Mouse (Mus musculus) liver, postnatal 0 days (tissue): ENCODE results near the gene Kdm1b. TPM values are rescaled to one million over a fixed set of nuclear protein-coding genes. Genes with fewer than 3 reads are reported as not detected.

Experiments used
- ATAC-seq: fragments of 200-750 bp; cut with Nextera tagmentation; 2 replicates; pipeline ENCODE4 v1.8.0; 2017; ENCODE audit warnings: mild to moderate bottlenecking, moderate library complexity
- DNase-seq: peaks from one replicate; pipeline ENCODE4 v3.0.0-alpha.2; 2016
- H3K27ac ChIP-seq: fragments of 300-500 bp; sonication (generic); 2 replicates; pipeline ENCODE4 v1.5.1; 2014; ENCODE audit warnings: antibody characterized with exemption, moderate library complexity, mild to moderate bottlenecking, low read depth
- H3K27me3 ChIP-seq: fragments of 300-500 bp; sonication (generic); 2 replicates; pipeline ENCODE4 v1.6.1; 2014; ENCODE audit warnings: low read length, control low read depth, mixed read lengths; ENCODE audit not compliant: insufficient read depth
- H3K36me3 ChIP-seq: fragments of 300-500 bp; sonication (generic); replicated peaks from 2 replicates; pipeline ENCODE4 v1.6.1; 2014; ENCODE audit warnings: mild to moderate bottlenecking, control low read depth, low read length, moderate library complexity, mixed read lengths; ENCODE audit not compliant: insufficient read depth
- H3K4me1 ChIP-seq: fragments of 300-500 bp; sonication (generic); 2 replicates; pipeline ENCODE4 v1.6.1; 2014; ENCODE audit warnings: antibody characterized with exemption, mild to moderate bottlenecking, control low read depth; ENCODE audit not compliant: insufficient read depth
- H3K4me2 ChIP-seq: fragments of 300-500 bp; sonication (generic); 2 replicates; pipeline ENCODE4 v1.6.1; 2014; ENCODE audit warnings: low read depth, mild to moderate bottlenecking, low read length, moderate library complexity, mixed read lengths
- H3K4me3 ChIP-seq: fragments of 300-500 bp; sonication (generic); 2 replicates; pipeline ENCODE4 v1.5.1; 2014; ENCODE audit warnings: low read depth, low read length
- H3K9ac ChIP-seq: fragments of 300-500 bp; sonication (generic); replicated peaks from 2 replicates; pipeline ENCODE4 v1.6.1; 2014; ENCODE audit warnings: mild to moderate bottlenecking, moderate library complexity
- H3K9me3 ChIP-seq: fragments of 300-500 bp; sonication (generic); 2 replicates; pipeline ENCODE4 v1.6.1; 2016; ENCODE audit warnings: mild to moderate bottlenecking, control low read depth, low read length, mixed read lengths
- CTCF ChIP-seq: sonication (generic); IDR thresholded peaks from 2 replicates; pipeline ENCODE4 v1.5.1; 2016; ENCODE audit warnings: antibody characterized with exemption, low read depth
- EP300 ChIP-seq: IDR thresholded peaks from 2 replicates; pipeline ENCODE4 v1.6.1; 2016; ENCODE audit warnings: antibody characterized with exemption, low read depth, mild to moderate bottlenecking
- WGBS: fragments of 180-500 bp; shearing (Covaris S2); extraction: QIAGEN DNeasy Blood & Tissue Kit; methylation state at CpG from one replicate; pipeline ENCODE4 v1.1.7; 2014; ENCODE audit not compliant: insufficient replicate concordance; 5-methylcytosine and 5-hydroxymethylcytosine counted together
- polyA plus RNA-seq: library from polyadenylated mRNA; unstranded; fragments of >200 nt; fragmentation: Nextera tagmentation; extraction: Ambion mirVana; gene quantifications from 2 replicates; pipeline ENCODE4 v1.2.1, GENCODE M21; 2015

Gene Kdm1b
- polyA plus RNA-seq, 1 experiment from 2014 or later, result 4.6 TPM

- Histone ChIP-seq H3K36me3 (no peaks in the 10 kb centered on the region), H3K4me2 (peak overlapping the region; percentile 95), H3K4me1 (peaks cover 11% of the 10 kb centered on the region), H3K27ac (no peak overlapping the region), H3K4me3 (no peak overlapping the region), H3K27me3 (peaks cover 11% of the 10 kb centered on the region), H3K9me3 (no peaks in the 10 kb centered on the region), H3K9ac (no peak overlapping the region)
- TF ChIP-seq CTCF (no peak), EP300 (no peak)
- 76% methylated on average over 5 of the region's 5 CpGs for WGBS
- no peak for ATAC-seq
- DNase-seq, result no peak
Measured at GRCm38 (mm10) chr13:47015195-47015501, 28.2 kb upstream of the Kdm1b start.

DNA sequence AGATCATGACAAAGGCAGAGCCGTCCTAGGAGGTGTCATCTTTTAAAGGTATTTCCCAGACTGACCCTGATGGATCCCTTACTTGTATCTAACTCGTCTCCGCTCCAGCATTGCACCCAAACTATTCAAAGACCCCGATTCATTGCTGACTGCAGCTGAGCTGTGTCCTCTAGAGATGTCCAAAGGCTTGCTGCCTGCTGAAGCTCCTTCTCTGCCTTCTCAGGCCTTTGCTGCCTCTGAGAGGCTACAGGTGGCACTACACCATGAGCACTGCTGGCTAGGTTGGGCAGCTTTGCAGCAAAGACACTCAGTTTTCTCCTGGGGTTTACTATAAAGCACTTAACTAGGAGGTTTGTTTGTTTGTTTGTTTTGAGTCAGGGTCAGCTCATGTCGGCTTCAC lies 26.0 kb upstream of the Kdm1b start:
- H3K4me2 ChIP-seq, result no peak overlapping the region
- no peaks in the 10 kb centered on the region for H3K9me3 ChIP-seq
- H3K9ac ChIP-seq, result no peak overlapping the region
- H3K27me3 ChIP-seq, result peaks cover 11% of the 10 kb centered on the region
- H3K4me1 ChIP-seq, result peaks cover 11% of the 10 kb centered on the region
- H3K4me3 ChIP-seq, result no peak overlapping the region
- ATAC-seq (peak; percentile 43; the same call in 1 of the 2 replicates), DNase-seq (peak; percentile 27)
- TF ChIP-seq EP300, result no peak
- peak; percentile 83 for TF ChIP-seq CTCF
- WGBS, result 35% methylated on average over 5 of the region's 5 CpGs
- H3K27ac ChIP-seq, result no peak overlapping the region
- no peaks in the 10 kb centered on the region for H3K36me3 ChIP-seq

DNA sequence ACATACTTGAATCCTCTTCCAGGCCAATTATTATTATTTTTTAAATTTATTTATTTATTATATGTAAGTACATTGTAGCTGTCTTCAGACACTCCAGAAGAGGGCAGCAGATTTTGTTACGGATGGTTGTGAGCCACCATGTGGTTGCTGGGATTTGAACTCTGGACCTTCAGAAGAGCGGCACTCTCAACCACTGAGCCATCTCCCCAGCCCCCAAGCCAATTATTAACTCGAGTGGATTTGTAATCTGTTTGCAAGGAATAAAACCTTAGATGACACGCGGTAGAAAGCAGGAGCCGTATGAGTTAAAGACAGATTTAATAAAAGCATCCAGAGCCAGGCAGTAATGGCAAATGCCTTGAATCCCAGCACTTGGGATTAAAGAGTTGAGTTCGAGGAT lies 23.5 kb upstream of the Kdm1b start:
- no peaks in the 10 kb centered on the region for H3K27me3 ChIP-seq
- 70% methylated on average over 7 of the region's 7 CpGs for WGBS
- ATAC-seq (no peak), DNase-seq (no peak)
- no peaks in the 10 kb centered on the region for H3K36me3 ChIP-seq
- no peak for TF ChIP-seq CTCF
- TF ChIP-seq EP300, result no peak
- no peak overlapping the region for H3K27ac ChIP-seq
- peaks cover 1% of the 10 kb centered on the region for H3K4me1 ChIP-seq
- no peak overlapping the region for H3K9ac ChIP-seq
- H3K4me3 ChIP-seq, result no peak overlapping the region
- H3K9me3 ChIP-seq, result no peaks in the 10 kb centered on the region
- H3K4me2 ChIP-seq, result no peak overlapping the region

DNA sequence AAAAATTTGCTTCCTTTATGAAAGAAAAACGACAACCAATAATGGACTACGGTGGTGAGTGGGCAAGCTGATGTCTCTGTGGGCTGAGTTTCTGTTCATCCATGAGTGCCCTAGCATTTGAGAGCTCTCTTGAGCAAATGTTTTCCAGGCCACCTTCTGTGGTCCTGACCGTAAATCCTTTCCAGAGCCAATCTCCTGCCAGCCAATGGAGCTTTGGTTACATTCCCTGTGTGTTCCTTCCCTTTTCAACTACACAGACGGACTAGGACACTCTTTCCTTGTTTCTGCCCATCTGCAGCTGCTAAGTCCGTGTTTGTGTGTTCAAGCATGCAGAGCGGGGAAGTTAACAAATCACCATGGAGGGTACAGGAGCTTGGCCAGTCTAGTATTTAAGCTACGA lies 22.5 kb upstream of the Kdm1b start:
- no peak overlapping the region for H3K27ac ChIP-seq
- ATAC-seq, result no peak
- H3K9ac ChIP-seq, result no peak overlapping the region
- H3K27me3 ChIP-seq, result no peaks in the 10 kb centered on the region
- no peak overlapping the region for H3K4me3 ChIP-seq
- H3K4me1 ChIP-seq, result no peaks in the 10 kb centered on the region
- no peaks in the 10 kb centered on the region for H3K36me3 ChIP-seq
- WGBS, result 74% methylated on average over 7 of the region's 7 CpGs
- no peak for DNase-seq
- no peaks in the 10 kb centered on the region for H3K9me3 ChIP-seq
- H3K4me2 ChIP-seq, result no peak overlapping the region
- TF ChIP-seq EP300 (no peak), CTCF (no peak)

- no peak overlapping the region for H3K9ac ChIP-seq
- no peak overlapping the region for H3K4me2 ChIP-seq
- H3K4me1 ChIP-seq, result no peaks in the 10 kb centered on the region
- ATAC-seq (peak; percentile 56), DNase-seq (no peak)
- H3K9me3 ChIP-seq, result no peaks in the 10 kb centered on the region
- no peak overlapping the region for H3K4me3 ChIP-seq
- no peak for TF ChIP-seq EP300
- H3K27ac ChIP-seq, result no peak overlapping the region
- 70% methylated on average over 17 of the region's 17 CpGs for WGBS
- H3K27me3 ChIP-seq, result no peaks in the 10 kb centered on the region
- no peaks in the 10 kb centered on the region; the same call in 1 of the 2 replicates for H3K36me3 ChIP-seq
Measured at GRCm38 (mm10) chr13:47030376-47031107, 12.8 kb upstream of the Kdm1b start.

GRCm38 (mm10) chr13:47033602-47034001 lies 9.7 kb upstream of the Kdm1b start:
- TF ChIP-seq EP300, result no peak
- no peak for DNase-seq
- Histone ChIP-seq H3K36me3 (no peaks in the 10 kb centered on the region; the same call in 1 of the 2 replicates), H3K27me3 (no peaks in the 10 kb centered on the region), H3K4me1 (no peaks in the 10 kb centered on the region), H3K4me3 (no peak overlapping the region), H3K4me2 (no peak overlapping the region), H3K9ac (no peak overlapping the region), H3K27ac (no peak overlapping the region), H3K9me3 (no peaks in the 10 kb centered on the region)
- WGBS, result 83% methylated on average over 4 of the region's 4 CpGs
- no peak for ATAC-seq

- H3K9ac ChIP-seq, result no peak overlapping the region
- TF ChIP-seq EP300 (no peak), CTCF (no peak)
- no peaks in the 10 kb centered on the region for H3K4me1 ChIP-seq
- H3K36me3 ChIP-seq, result no peaks in the 10 kb centered on the region; the same call in 1 of the 2 replicates
- H3K27ac ChIP-seq, result no peak overlapping the region
- 61% methylated on average over 6 of the region's 6 CpGs for WGBS
- ATAC-seq (no peak), DNase-seq (no peak)
- H3K4me2 ChIP-seq, result no peak overlapping the region
- H3K4me3 ChIP-seq, result no peak overlapping the region
- H3K27me3 ChIP-seq, result no peaks in the 10 kb centered on the region
- no peaks in the 10 kb centered on the region for H3K9me3 ChIP-seq
Measured at GRCm38 (mm10) chr13:47037946-47038345, 5.4 kb upstream of the Kdm1b start.
